ENCODE assay signal across 8 mouse cellular contexts in genomic region chr16:20535296-20536080, GRCm38 (mm10). TPM values are rescaled to one million over a fixed set of nuclear protein-coding genes. Genes with fewer than 3 reads are reported as not detected.
DNase-seq lines count a peak whose midpoint lies in the region; ATAC-seq lines count a peak whose summit lies in the region.

TSS of gene Ap2m1 (plus strand) at chr16:20535478.

- H3K9ac ChIP-seq in heart, embryonic 13.5 days = peak within 1 kb of the TSS; percentile 97
- H3K9ac ChIP-seq in liver, embryonic 12.5 days = peak within 1 kb of the TSS; percentile 90
- peak within 1 kb of the TSS; percentile 89 for H3K9ac ChIP-seq in stomach, embryonic 15.5 days

- no peaks in the 10 kb centered on the region for H3K27me3 ChIP-seq in heart, embryonic 13.5 days (replicated peaks)
- H3K27me3 ChIP-seq in liver, embryonic 12.5 days (replicated peaks) = no peaks in the 10 kb centered on the region
- no peaks in the 10 kb centered on the region for H3K27me3 ChIP-seq in stomach, embryonic 15.5 days (replicated peaks)

- ATAC-seq in heart, embryonic 13.5 days (ENCODE audit: extremely low read depth, insufficient number of reproducible peaks, low FRiP score, low TSS enrichment) = peak; percentile 95
- ATAC-seq in liver, embryonic 12.5 days = peak; percentile 96
- peak; percentile 97 for ATAC-seq in stomach, embryonic 15.5 days (ENCODE audit: insufficient read depth, low FRiP score, low read depth)

- peak within 1 kb of the TSS; percentile 75 for H3K4me3 ChIP-seq in brown adipose tissue, adult 24 weeks (ENCODE audit: insufficient read depth, low read depth, low read length)
- peak within 1 kb of the TSS; percentile 95 for H3K4me3 ChIP-seq in heart, embryonic 13.5 days
- peak within 1 kb of the TSS; percentile 88 for H3K4me3 ChIP-seq in liver, embryonic 12.5 days
- H3K4me3 ChIP-seq in stomach, embryonic 15.5 days (replicated peaks) = peak within 1 kb of the TSS; percentile 92

- H3K36me3 ChIP-seq in heart, embryonic 13.5 days = peaks cover 61% of the 10 kb centered on the region
- peaks cover 67% of the 10 kb centered on the region for H3K36me3 ChIP-seq in liver, embryonic 12.5 days
- H3K36me3 ChIP-seq in stomach, embryonic 15.5 days = peaks cover 44% of the 10 kb centered on the region

- peaks cover 15% of the 10 kb centered on the region for H3K4me1 ChIP-seq in brown adipose tissue, adult 24 weeks (ENCODE audit: control insufficient read depth, insufficient read depth, insufficient read length, low read length)
- peaks cover 36% of the 10 kb centered on the region for H3K4me1 ChIP-seq in heart, embryonic 13.5 days
- peaks cover 46% of the 10 kb centered on the region for H3K4me1 ChIP-seq in liver, embryonic 12.5 days
- H3K4me1 ChIP-seq in stomach, embryonic 15.5 days = peaks cover 22% of the 10 kb centered on the region

- DNase-seq in CD4-positive, CD25-positive, alpha-beta regulatory T cell, adult 2 months (ENCODE audit: low read depth, low spot score) = peak; percentile 99
- DNase-seq in fat pad, adult 2 months (ENCODE audit: extremely low read depth, low read depth, low spot score) = peak; percentile 98
- peak; percentile 95 for DNase-seq in kidney, postnatal 10 days
- peak; percentile 93 for DNase-seq in natural killer cell, adult 2 months (ENCODE audit: low spot score in 2 of 2)

- WGBS in heart, embryonic 13.5 days = under 1% methylated on average over 51 of the region's 52 CpGs
- under 1% methylated on average over 49 of the region's 52 CpGs for WGBS in liver, embryonic 12.5 days (ENCODE audit: insufficient replicate concordance)
- under 1% methylated on average over 52 of the region's 52 CpGs for WGBS in stomach, embryonic 15.5 days

- peak within 1 kb of the TSS; percentile 89 for H3K27ac ChIP-seq in brown adipose tissue, adult 24 weeks (replicated peaks; ENCODE audit: low read depth, low read length)
- peak within 1 kb of the TSS; percentile 88 for H3K27ac ChIP-seq in heart, embryonic 13.5 days (replicated peaks)
- H3K27ac ChIP-seq in liver, embryonic 12.5 days = peak within 1 kb of the TSS; percentile 98
- H3K27ac ChIP-seq in stomach, embryonic 15.5 days = peak within 1 kb of the TSS; percentile 92

- H3K9me3 ChIP-seq in heart, embryonic 13.5 days = no peaks in the 10 kb centered on the region
- H3K9me3 ChIP-seq in liver, embryonic 12.5 days (replicated peaks) = no peaks in the 10 kb centered on the region
- no peaks in the 10 kb centered on the region for H3K9me3 ChIP-seq in stomach, embryonic 15.5 days

- peak within 1 kb of the TSS; percentile 91 for H3K4me2 ChIP-seq in heart, embryonic 13.5 days
- peak within 1 kb of the TSS; percentile 88 for H3K4me2 ChIP-seq in liver, embryonic 12.5 days
- peak within 1 kb of the TSS; percentile 73 for H3K4me2 ChIP-seq in stomach, embryonic 15.5 days

RNA-seq across cellular contexts. Expression of gene Ap2m1, which starts in this region (rescaled TPM):
- 73.6 and 86.4 TPM in 2 replicates for polyA plus RNA-seq in brown adipose tissue, adult 24 weeks (2012; ENCODE audit: insufficient read depth, insufficient read length, missing spikeins)
- 434 and 465 TPM in 2 replicates for polyA plus RNA-seq in heart, embryonic 13.5 days (2015; fragmentation: Nextera tagmentation; extraction: Ambion mirVana)
- polyA plus RNA-seq in liver, embryonic 12.5 days (2016; fragmentation: Nextera tagmentation; extraction: Ambion mirVana) = 463 and 468 TPM in 2 replicates
- polyA plus RNA-seq in stomach, embryonic 15.5 days (2015; fragmentation: Nextera tagmentation; extraction: Ambion mirVana) = 518 and 580 TPM in 2 replicates

Comparison
In these comparisons a context has a peak if more than half of its experiments do, and no peak if none do; other contexts are left out.
1. Peak in every context shown above with its lines: DNase-seq, ATAC-seq, H3K4me3 ChIP-seq and H3K27ac ChIP-seq.